Mouse (Mus musculus): ENCODE results near the gene Grip1. TPM values are rescaled to one million over a fixed set of nuclear protein-coding genes. Genes with fewer than 3 reads are reported as not detected.

The Grip1 gene
- polyA plus RNA-seq, 1 experiment: 5.0 TPM

GRCm38 (mm10) chr10:119966321-119966720, 512.7 kb downstream of the Grip1 start:
- no peak for DNase-seq
- Histone ChIP-seq H3K27ac (ENCODE audit: insufficient read depth, low read length) (no peak overlapping the region), H3K4me1 (ENCODE audit: control insufficient read depth, insufficient read depth, low read length) (no peaks in the 10 kb centered on the region), H3K4me3 (replicated peaks; ENCODE audit: insufficient read depth, low read depth, low read length) (no peak overlapping the region), H3K27me3 (ENCODE audit: control insufficient read depth, insufficient read depth, low read length) (no peaks in the 10 kb centered on the region)
- 83% methylated on average over 8 of the region's 8 CpGs for WGBS
- no peak for TF ChIP-seq CTCF (IDR thresholded peaks at IDR 0.05; ENCODE audit: borderline replicate concordance, insufficient read depth, low read depth, low read length)
- TF ChIP-seq POLR2A (IDR thresholded peaks at IDR 0.05; ENCODE audit: borderline replicate concordance, insufficient read depth, low read length): no peak

GRCm38 (mm10) chr10:119979396-119979795, 525.8 kb downstream of the Grip1 start:
- no peaks in the 10 kb centered on the region for H3K27me3 ChIP-seq (ENCODE audit: control insufficient read depth, insufficient read depth, low read length)
- no peaks in the 10 kb centered on the region for H3K4me1 ChIP-seq (ENCODE audit: control insufficient read depth, insufficient read depth, low read length)
- TF ChIP-seq POLR2A (IDR thresholded peaks at IDR 0.05; ENCODE audit: borderline replicate concordance, insufficient read depth, low read length): no peak
- 62% methylated on average over 8 of the region's 8 CpGs for WGBS
- no peak overlapping the region for H3K4me3 ChIP-seq (replicated peaks; ENCODE audit: insufficient read depth, low read depth, low read length)
- no peak overlapping the region for H3K27ac ChIP-seq (ENCODE audit: insufficient read depth, low read length)
- DNase-seq: no peak

- Histone ChIP-seq H3K27ac (ENCODE audit: insufficient read depth, low read length) (no peak overlapping the region), H3K27me3 (ENCODE audit: control insufficient read depth, insufficient read depth, low read length) (no peaks in the 10 kb centered on the region), H3K4me1 (ENCODE audit: control insufficient read depth, insufficient read depth, low read length) (no peaks in the 10 kb centered on the region), H3K4me3 (replicated peaks; ENCODE audit: insufficient read depth, low read depth, low read length) (no peak overlapping the region)
- 52% methylated on average over 11 of the region's 11 CpGs for WGBS
- no peak for DNase-seq
- TF ChIP-seq POLR2A (IDR thresholded peaks at IDR 0.05; ENCODE audit: borderline replicate concordance, insufficient read depth, low read length) (no peak), CTCF (IDR thresholded peaks at IDR 0.05; ENCODE audit: borderline replicate concordance, insufficient read depth, low read depth, low read length) (no peak)
Observed at GRCm38 (mm10) chr10:119980032-119980431, 526.4 kb downstream of the Grip1 start.

GRCm38 (mm10) chr10:119984299-119984698, 530.7 kb downstream of the Grip1 start:
- no peak overlapping the region for H3K27ac ChIP-seq (ENCODE audit: insufficient read depth, low read length)
- 97% methylated on average over 9 of the region's 9 CpGs for WGBS
- TF ChIP-seq CTCF (IDR thresholded peaks at IDR 0.05; ENCODE audit: borderline replicate concordance, insufficient read depth, low read depth, low read length) (no peak), POLR2A (IDR thresholded peaks at IDR 0.05; ENCODE audit: borderline replicate concordance, insufficient read depth, low read length) (no peak)
- H3K27me3 ChIP-seq (ENCODE audit: control insufficient read depth, insufficient read depth, low read length): no peaks in the 10 kb centered on the region
- H3K4me3 ChIP-seq (replicated peaks; ENCODE audit: insufficient read depth, low read depth, low read length): no peak overlapping the region
- no peaks in the 10 kb centered on the region for H3K4me1 ChIP-seq (ENCODE audit: control insufficient read depth, insufficient read depth, low read length)
- DNase-seq: no peak

- Histone ChIP-seq H3K27me3 (ENCODE audit: control insufficient read depth, insufficient read depth, low read length) (no peaks in the 10 kb centered on the region), H3K27ac (ENCODE audit: insufficient read depth, low read length) (no peak overlapping the region), H3K4me3 (replicated peaks; ENCODE audit: insufficient read depth, low read depth, low read length) (no peak overlapping the region), H3K4me1 (ENCODE audit: control insufficient read depth, insufficient read depth, low read length) (no peaks in the 10 kb centered on the region)
- no peak for DNase-seq
- 89% methylated on average over 4 of the region's 4 CpGs for WGBS
- TF ChIP-seq CTCF (IDR thresholded peaks at IDR 0.05; ENCODE audit: borderline replicate concordance, insufficient read depth, low read depth, low read length) (no peak), POLR2A (IDR thresholded peaks at IDR 0.05; ENCODE audit: borderline replicate concordance, insufficient read depth, low read length) (no peak)
Observed at GRCm38 (mm10) chr10:119998475-119998874, 544.8 kb downstream of the Grip1 start.

GRCm38 (mm10) chr10:120002149-120002548, 548.5 kb downstream of the Grip1 start:
- no peak overlapping the region for H3K27ac ChIP-seq (ENCODE audit: insufficient read depth, low read length)
- no peak for DNase-seq
- no peak overlapping the region for H3K4me3 ChIP-seq (replicated peaks; ENCODE audit: insufficient read depth, low read depth, low read length)
- TF ChIP-seq POLR2A (IDR thresholded peaks at IDR 0.05; ENCODE audit: borderline replicate concordance, insufficient read depth, low read length) (no peak), CTCF (IDR thresholded peaks at IDR 0.05; ENCODE audit: borderline replicate concordance, insufficient read depth, low read depth, low read length) (no peak)
- WGBS: 73% methylated on average over 4 of the region's 4 CpGs
- H3K27me3 ChIP-seq (ENCODE audit: control insufficient read depth, insufficient read depth, low read length): no peaks in the 10 kb centered on the region
- H3K4me1 ChIP-seq (ENCODE audit: control insufficient read depth, insufficient read depth, low read length): no peaks in the 10 kb centered on the region

- WGBS: 94% methylated on average over 7 of the region's 7 CpGs
- H3K27me3 ChIP-seq (ENCODE audit: control insufficient read depth, insufficient read depth, low read length): no peaks in the 10 kb centered on the region
Observed at GRCm38 (mm10) chr10:120004096-120004495, 550.5 kb downstream of the Grip1 start.

GRCm38 (mm10) chr10:120005581-120005980, 552.0 kb downstream of the Grip1 start:
- DNase-seq: no peak
- 29% methylated on average over 5 of the region's 5 CpGs for WGBS
- Histone ChIP-seq H3K27ac (ENCODE audit: insufficient read depth, low read length) (no peak overlapping the region), H3K4me1 (ENCODE audit: control insufficient read depth, insufficient read depth, low read length) (no peaks in the 10 kb centered on the region), H3K4me3 (replicated peaks; ENCODE audit: insufficient read depth, low read depth, low read length) (no peak overlapping the region), H3K27me3 (ENCODE audit: control insufficient read depth, insufficient read depth, low read length) (no peaks in the 10 kb centered on the region; the same call in 1 of the 2 replicates)
- TF ChIP-seq POLR2A (IDR thresholded peaks at IDR 0.05; ENCODE audit: borderline replicate concordance, insufficient read depth, low read length) (no peak), CTCF (IDR thresholded peaks at IDR 0.05; ENCODE audit: borderline replicate concordance, insufficient read depth, low read depth, low read length) (no peak)

More at GRCm38 (mm10) chr10:120004096-120004495, 550.5 kb downstream of the Grip1 start:
- no peak overlapping the region for H3K4me3 ChIP-seq (replicated peaks; ENCODE audit: insufficient read depth, low read depth, low read length)
- TF ChIP-seq POLR2A (IDR thresholded peaks at IDR 0.05; ENCODE audit: borderline replicate concordance, insufficient read depth, low read length) (no peak), CTCF (IDR thresholded peaks at IDR 0.05; ENCODE audit: borderline replicate concordance, insufficient read depth, low read depth, low read length) (no peak)
- no peaks in the 10 kb centered on the region for H3K4me1 ChIP-seq (ENCODE audit: control insufficient read depth, insufficient read depth, low read length)
- DNase-seq: no peak
- no peak overlapping the region for H3K27ac ChIP-seq (ENCODE audit: insufficient read depth, low read length)
